Mouse (Mus musculus) 3134 (cell line): ENCODE measurements at regions not wholly inside any gene's neighbourhood (a gene's known extent, or its start where the extent isn't known, plus 50 kb on each side); places are given as distances from the start of the nearest gene placed in this dataset.

ENCODE experiments used
- DNase-seq: peaks from one replicate; pipeline ENCODE4 v3.0.0-alpha.2; 2011; ENCODE audit warnings: low spot score; ENCODE audit not compliant: insufficient read length; ENCODE audit errors: extremely low read depth

- no peak for DNase-seq
Measured at GRCm38 (mm10) chr3:64898610-64899009, 54.0 kb upstream of the Vmn2r7 start.

- no peak for DNase-seq
Measured at GRCm38 (mm10) chr3:64901317-64901892, 56.8 kb upstream of the Vmn2r7 start.

GRCm38 (mm10) chr3:64949307-64949706 is 104.7 kb upstream of the Vmn2r7 start:
- DNase-seq: peak; percentile 9

GRCm38 (mm10) chr3:64964667-64965415 is 120.3 kb upstream of the Vmn2r7 start:
- DNase-seq: no peak

GRCm38 (mm10) chr3:64965416-64965980 is 120.9 kb upstream of the Vmn2r7 start:
- DNase-seq: no peak

- no peak for DNase-seq
Measured at GRCm38 (mm10) chr3:64968275-64968674, 123.7 kb upstream of the Vmn2r7 start.

GRCm38 (mm10) chr3:64984369-64984768 is 124.8 kb upstream of the Kcnab1 start:
- DNase-seq: no peak

GRCm38 (mm10) chr3:64987665-64988064 is 121.5 kb upstream of the Kcnab1 start:
- DNase-seq: no peak

- no peak for DNase-seq
Measured at GRCm38 (mm10) chr3:64996451-64996850, 112.7 kb upstream of the Kcnab1 start.

- DNase-seq: no peak
Measured at GRCm38 (mm10) chr3:64997552-64997951, 111.6 kb upstream of the Kcnab1 start.

GRCm38 (mm10) chr3:65001131-65001530 is 108.1 kb upstream of the Kcnab1 start:
- no peak for DNase-seq

GRCm38 (mm10) chr3:65002578-65002977 is 106.6 kb upstream of the Kcnab1 start:
- DNase-seq: no peak

- DNase-seq: no peak
Measured at GRCm38 (mm10) chr3:65006127-65006526, 103.1 kb upstream of the Kcnab1 start.

GRCm38 (mm10) chr3:65006565-65006964 is 102.6 kb upstream of the Kcnab1 start:
- no peak for DNase-seq

- DNase-seq: no peak
Measured at GRCm38 (mm10) chr3:65023876-65024275, 85.3 kb upstream of the Kcnab1 start.

- no peak for DNase-seq
Measured at GRCm38 (mm10) chr3:65037626-65038025, 71.6 kb upstream of the Kcnab1 start.

GRCm38 (mm10) chr3:65047879-65048278 is 61.3 kb upstream of the Kcnab1 start:
- DNase-seq: no peak

GRCm38 (mm10) chr3:65055401-65055800 is 53.8 kb upstream of the Kcnab1 start:
- DNase-seq: peak; percentile 6
